29 mouse cellular contexts compared by ENCODE assay signal in the genomic region with DNA sequence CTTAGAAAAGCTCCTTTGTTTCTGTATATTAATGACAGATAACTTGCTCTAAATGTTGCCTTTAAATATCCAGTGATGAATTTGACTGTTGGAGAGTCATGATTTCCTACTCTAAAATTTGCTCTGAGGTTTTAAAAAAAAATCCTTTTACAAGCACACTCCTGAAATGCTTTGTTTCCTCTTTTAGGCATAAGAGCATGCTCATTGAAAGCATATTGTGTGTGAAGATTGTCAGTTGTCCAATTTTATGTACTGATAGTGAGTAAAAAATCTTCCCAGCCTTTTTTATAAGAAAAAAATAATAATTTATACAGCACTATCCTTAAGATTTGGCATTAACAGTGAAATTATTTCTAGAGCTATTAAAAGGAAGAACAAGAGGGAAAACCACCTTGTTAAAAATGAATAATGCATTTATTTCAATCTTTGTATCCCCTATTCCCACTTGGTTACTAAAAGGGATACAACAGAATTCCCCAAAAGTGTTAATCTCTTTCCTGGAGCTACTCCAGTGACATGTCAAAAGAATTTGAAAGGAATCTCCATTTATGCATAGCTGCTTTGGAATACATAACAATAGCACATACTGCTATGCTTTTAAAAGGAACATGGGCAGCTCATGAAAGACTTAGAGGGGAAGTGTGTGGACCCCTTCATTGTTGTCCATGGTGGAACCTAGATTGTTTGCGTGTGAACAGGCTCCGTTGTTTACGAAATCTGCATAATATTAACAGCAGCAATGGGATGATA.
DNase-seq lines count a peak whose midpoint lies in the region; ATAC-seq and TF ChIP-seq lines count a peak whose summit lies in the region.
"Had no signal": no experiment of that assay in that cellular context is flagged by ENCODE, and none has a peak within 500 bp of the region (broad histone marks: within the 10 kb centered on the region; RNA-seq: fewer than 3 reads in every experiment).

No protein-coding gene starts in this region.

- TF ChIP-seq CTCF in brain, embryonic 14.5 days (IDR thresholded peaks at IDR 0.05; ENCODE audit: borderline replicate concordance, extremely low read depth, insufficient read depth, insufficient read length) = no peak
- no peak for TF ChIP-seq CTCF in cerebellum, adult 2 months (IDR thresholded peaks at IDR 0.05; ENCODE audit: borderline replicate concordance, insufficient read depth, low read depth, low read length)

- ATAC-seq in forebrain, embryonic 13.5 days = peak; percentile 50; the same call in 1 of the 2 replicates
- no peak for ATAC-seq in forebrain, embryonic 11.5 days (replicated peaks; ENCODE audit: low FRiP score)
- no peak for ATAC-seq in hindbrain, embryonic 15.5 days (ENCODE audit: low FRiP score, low read depth)
- ATAC-seq in hindbrain, embryonic 12.5 days (ENCODE audit: low FRiP score) = no peak
- no peak for ATAC-seq in midbrain, embryonic 14.5 days (ENCODE audit: low FRiP score, low TSS enrichment)
- ATAC-seq: intestine, embryonic 16.5 days; lung, postnatal 0 days; Patski had no signal

- no peak for TF ChIP-seq POLR2A in brain, embryonic 14.5 days (IDR thresholded peaks at IDR 0.05; ENCODE audit: borderline replicate concordance, extremely low read depth, insufficient read depth, insufficient read length, poor library complexity, severe bottlenecking)
- no peak for TF ChIP-seq POLR2A in cerebellum, adult 2 months (IDR thresholded peaks at IDR 0.05; ENCODE audit: borderline replicate concordance, insufficient read depth, low read length)

- H3K9me3 ChIP-seq in forebrain, embryonic 13.5 days (replicated peaks) = no peaks in the 10 kb centered on the region
- H3K9me3 ChIP-seq in forebrain, embryonic 11.5 days (ENCODE audit: control insufficient read depth, low read length) = no peaks in the 10 kb centered on the region
- no peaks in the 10 kb centered on the region for H3K9me3 ChIP-seq in hindbrain, embryonic 15.5 days
- no peaks in the 10 kb centered on the region for H3K9me3 ChIP-seq in hindbrain, embryonic 12.5 days (replicated peaks)
- no peaks in the 10 kb centered on the region for H3K9me3 ChIP-seq in midbrain, embryonic 14.5 days (ENCODE audit: control insufficient read depth, low read length)
- H3K9me3 ChIP-seq: G1E; limb, embryonic 10.5 days; limb, embryonic 15.5 days; liver, embryonic 13.5 days; neural tube, embryonic 15.5 days had no signal

- no peak overlapping the region for H3K9ac ChIP-seq in forebrain, embryonic 13.5 days
- H3K9ac ChIP-seq in forebrain, embryonic 11.5 days (ENCODE audit: low read length) = no peak overlapping the region
- no peak overlapping the region for H3K9ac ChIP-seq in hindbrain, embryonic 15.5 days
- H3K9ac ChIP-seq in hindbrain, embryonic 12.5 days = no peak overlapping the region
- H3K9ac ChIP-seq in midbrain, embryonic 14.5 days (replicated peaks; ENCODE audit: low read length) = no peak overlapping the region
- H3K9ac ChIP-seq: limb, embryonic 15.5 days; liver, embryonic 13.5 days; neural tube, embryonic 15.5 days had no signal

- no peak overlapping the region for H3K4me3 ChIP-seq in forebrain, embryonic 13.5 days
- H3K4me3 ChIP-seq in forebrain, embryonic 11.5 days (ENCODE audit: low read depth, low read length) = no peak overlapping the region
- H3K4me3 ChIP-seq in hindbrain, embryonic 15.5 days = no peak overlapping the region
- H3K4me3 ChIP-seq in hindbrain, embryonic 12.5 days = no peak overlapping the region
- no peak overlapping the region for H3K4me3 ChIP-seq in midbrain, embryonic 14.5 days (replicated peaks; ENCODE audit: low read depth, low read length)
- H3K4me3 ChIP-seq in cerebellum, adult 2 months (replicated peaks; ENCODE audit: insufficient read depth, low read depth, low read length) = no peak overlapping the region
- H3K4me3 ChIP-seq: erythroblast, embryonic 14.5 days; limb, embryonic 10.5 days; limb, embryonic 15.5 days; liver, embryonic 13.5 days; neural tube, embryonic 15.5 days had no signal

- no peaks in the 10 kb centered on the region for H3K36me3 ChIP-seq in forebrain, embryonic 13.5 days (ENCODE audit: poor library complexity, severe bottlenecking)
- no peaks in the 10 kb centered on the region for H3K36me3 ChIP-seq in forebrain, embryonic 11.5 days (ENCODE audit: control insufficient read depth, insufficient read depth, low read length)
- H3K36me3 ChIP-seq in hindbrain, embryonic 15.5 days = no peaks in the 10 kb centered on the region
- no peaks in the 10 kb centered on the region for H3K36me3 ChIP-seq in hindbrain, embryonic 12.5 days
- no peaks in the 10 kb centered on the region for H3K36me3 ChIP-seq in midbrain, embryonic 14.5 days (ENCODE audit: control insufficient read depth, insufficient read depth, low read length)
- H3K36me3 ChIP-seq: G1E; limb, embryonic 10.5 days; limb, embryonic 15.5 days; liver, embryonic 13.5 days; neural tube, embryonic 15.5 days had no signal

- no peak for DNase-seq in forebrain, embryonic 11.5 days (ENCODE audit: low spot score)
- peak; percentile 63 for DNase-seq in brain, embryonic 14.5 days (ENCODE audit: low read depth)
- DNase-seq in midbrain, embryonic 14.5 days = peak; percentile 47
- no peak for DNase-seq in cerebellum, adult 2 months
- no peak for DNase-seq in yolk sac, embryonic 10.5 days (ENCODE audit: low spot score)
- DNase-seq: adrenal gland, postnatal 25 days; cerebellum, adult 9-11 months; gastrocnemius, postnatal 14 days; heart, postnatal 14 days; kidney, adult 8-10 months; layer of hippocampus, postnatal 36 days; liver, embryonic 13.5 days; lung, adult 18-20 months; right cerebral cortex, adult 18-20 months; spleen, adult 18-20 months; thymus, postnatal 14 days had no signal

- 50% methylated on average over 3 of the region's 3 CpGs for WGBS in forebrain, embryonic 13.5 days
- WGBS in forebrain, embryonic 11.5 days = 64% methylated on average over 3 of the region's 3 CpGs
- 52% methylated on average over 3 of the region's 3 CpGs for WGBS in hindbrain, embryonic 15.5 days
- WGBS in hindbrain, embryonic 12.5 days = 80% methylated on average over 3 of the region's 3 CpGs
- WGBS in midbrain, embryonic 14.5 days = 34% methylated on average over 3 of the region's 3 CpGs
- 45% methylated on average over 3 of the region's 3 CpGs for WGBS in cerebellum, adult 2 months

- peaks cover 6% of the 10 kb centered on the region; the same call in 1 of the 2 replicates for H3K4me1 ChIP-seq in forebrain, embryonic 13.5 days
- H3K4me1 ChIP-seq in forebrain, embryonic 11.5 days (replicated peaks; ENCODE audit: control insufficient read depth, insufficient read depth, low read length) = no peaks in the 10 kb centered on the region
- 0 out of 2 replicates have a peak, but pooled peaks cover 4% of the 10 kb centered on the region for H3K4me1 ChIP-seq in hindbrain, embryonic 15.5 days (replicated peaks)
- no peaks in the 10 kb centered on the region for H3K4me1 ChIP-seq in hindbrain, embryonic 12.5 days
- peaks cover 4% of the 10 kb centered on the region for H3K4me1 ChIP-seq in midbrain, embryonic 14.5 days (ENCODE audit: control insufficient read depth, insufficient read depth, low read length)
- peaks cover 4% of the 10 kb centered on the region; the same call in 1 of the 2 replicates for H3K4me1 ChIP-seq in cerebellum, adult 2 months (ENCODE audit: control insufficient read depth, insufficient read depth, low read length)
- H3K4me1 ChIP-seq: limb, embryonic 10.5 days; limb, embryonic 15.5 days; liver, embryonic 13.5 days; neural tube, embryonic 15.5 days had no signal

- no peaks in the 10 kb centered on the region for H3K27me3 ChIP-seq in forebrain, embryonic 13.5 days
- no peaks in the 10 kb centered on the region for H3K27me3 ChIP-seq in forebrain, embryonic 11.5 days (ENCODE audit: control insufficient read depth, insufficient read depth, low read length)
- H3K27me3 ChIP-seq in hindbrain, embryonic 15.5 days = no peaks in the 10 kb centered on the region
- H3K27me3 ChIP-seq in hindbrain, embryonic 12.5 days = no peaks in the 10 kb centered on the region
- H3K27me3 ChIP-seq in midbrain, embryonic 14.5 days (ENCODE audit: control insufficient read depth, insufficient read depth, low read length) = no peaks in the 10 kb centered on the region
- H3K27me3 ChIP-seq in cerebellum, adult 2 months (ENCODE audit: control insufficient read depth, insufficient read depth, low read length) = no peaks in the 10 kb centered on the region
- H3K27me3 ChIP-seq: limb, embryonic 15.5 days; liver, embryonic 13.5 days; neural tube, embryonic 15.5 days had no signal

- no peak overlapping the region for H3K4me2 ChIP-seq in forebrain, embryonic 13.5 days
- H3K4me2 ChIP-seq in forebrain, embryonic 11.5 days (ENCODE audit: low read depth, low read length, severe bottlenecking) = no peak overlapping the region
- no peak overlapping the region for H3K4me2 ChIP-seq in hindbrain, embryonic 15.5 days
- H3K4me2 ChIP-seq in hindbrain, embryonic 12.5 days (replicated peaks) = no peak overlapping the region
- no peak overlapping the region for H3K4me2 ChIP-seq in midbrain, embryonic 14.5 days (ENCODE audit: low read length)
- H3K4me2 ChIP-seq: limb, embryonic 15.5 days; liver, embryonic 13.5 days; neural tube, embryonic 15.5 days had no signal

- H3K27ac ChIP-seq in forebrain, embryonic 13.5 days = peak overlapping the region; percentile 19; the same call in 1 of the 2 replicates
- H3K27ac ChIP-seq in forebrain, embryonic 11.5 days (ENCODE audit: low read depth, low read length) = no peak overlapping the region
- 0 out of 2 replicates have a peak overlapping the region, but pooled peaks have one; percentile 27 for H3K27ac ChIP-seq in hindbrain, embryonic 15.5 days (replicated peaks)
- H3K27ac ChIP-seq in hindbrain, embryonic 12.5 days = no peak overlapping the region
- H3K27ac ChIP-seq in midbrain, embryonic 14.5 days (replicated peaks; ENCODE audit: low read depth, low read length) = peak overlapping the region; percentile 34
- H3K27ac ChIP-seq in cerebellum, adult 2 months (ENCODE audit: insufficient read depth, low read length) = no peak overlapping the region
- H3K27ac ChIP-seq: kidney, postnatal 0 days; limb, embryonic 10.5 days; limb, embryonic 15.5 days; liver, embryonic 13.5 days; macrophage; neural tube, embryonic 15.5 days had no signal

Comparison
In these comparisons a context has a peak if more than half of its experiments do, and no peak if none do; other contexts are left out.
1. H3K27ac ChIP-seq: peak in forebrain, embryonic 13.5 days (single experiment), hindbrain, embryonic 15.5 days (single experiment) and midbrain, embryonic 14.5 days (single experiment); none in forebrain, embryonic 11.5 days (single experiment), hindbrain, embryonic 12.5 days (single experiment) and cerebellum, adult 2 months (single experiment).
2. DNase-seq: peak in brain, embryonic 14.5 days (single experiment) and midbrain, embryonic 14.5 days (single experiment); none in forebrain, embryonic 11.5 days (single experiment), cerebellum, adult 2 months (0 of 2) and yolk sac, embryonic 10.5 days (single experiment).